Mouse (Mus musculus) embryonic facial prominence, embryonic 13.5 days (tissue): Measurements from ENCODE around the gene Serp1. TPM values are rescaled to one million over a fixed set of nuclear protein-coding genes. Genes with fewer than 3 reads are reported as not detected.

Experiments
- ATAC-seq: fragments of 200-750 bp; cut with Nextera tagmentation; 2 replicates; pipeline ENCODE4 v1.8.0; 2017; ENCODE audit warnings: low read depth; ENCODE audit not compliant: insufficient number of reproducible peaks, insufficient read depth, low FRiP score, low TSS enrichment
- H3K27ac ChIP-seq: fragments of 300-500 bp; sonication (generic); 2 replicates; pipeline ENCODE4 v1.5.1; 2015; ENCODE audit warnings: moderate library complexity, mild to moderate bottlenecking, inconsistent platforms
- H3K27me3 ChIP-seq: fragments of 300-500 bp; sonication (generic); 2 replicates; pipeline ENCODE4 v1.6.1; 2015; ENCODE audit warnings: mild to moderate bottlenecking, inconsistent platforms
- H3K36me3 ChIP-seq: fragments of 300-500 bp; sonication (generic); 2 replicates; pipeline ENCODE4 v1.6.1; 2015; ENCODE audit warnings: mild to moderate bottlenecking, inconsistent platforms
- H3K4me1 ChIP-seq: fragments of 300-500 bp; sonication (generic); 2 replicates; pipeline ENCODE4 v1.6.1; 2015; ENCODE audit warnings: inconsistent platforms
- H3K4me2 ChIP-seq: fragments of 300-500 bp; sonication (generic); 2 replicates; pipeline ENCODE4 v1.6.1; 2015; ENCODE audit warnings: moderate library complexity, mild to moderate bottlenecking, inconsistent platforms
- H3K4me3 ChIP-seq: fragments of 300-500 bp; sonication (generic); 2 replicates; pipeline ENCODE4 v1.5.1; 2015; ENCODE audit warnings: mild to moderate bottlenecking, inconsistent platforms
- H3K9ac ChIP-seq: fragments of 300-500 bp; sonication (generic); 2 replicates; pipeline ENCODE4 v1.6.1; 2015; ENCODE audit warnings: mild to moderate bottlenecking, inconsistent platforms
- H3K9me3 ChIP-seq: fragments of 300-500 bp; sonication (generic); 2 replicates; pipeline ENCODE4 v1.6.1; 2016; ENCODE audit warnings: inconsistent platforms
- WGBS: fragments of 180-500 bp; shearing (Covaris S2); methylation state at CpG from one replicate; pipeline ENCODE4 v1.1.7; 2015; ENCODE audit warnings: mixed read lengths; 5-methylcytosine and 5-hydroxymethylcytosine counted together
- polyA plus RNA-seq: library from polyadenylated mRNA; unstranded; fragments of >200 nt; fragmentation: Nextera tagmentation; extraction: Ambion mirVana; gene quantifications from 2 replicates; pipeline ENCODE4 v1.2.1, GENCODE M21; 2015

Gene Serp1
- polyA plus RNA-seq, 1 experiment from 2014 or later: 153 TPM

- peaks cover 10% of the 10 kb centered on the region; the same call in 1 of the 2 replicates for H3K4me1 ChIP-seq
- H3K9ac ChIP-seq: no peak overlapping the region
- 80% methylated on average over 2 of the region's 2 CpGs for WGBS
- H3K27me3 ChIP-seq: no peaks in the 10 kb centered on the region
- H3K4me3 ChIP-seq: no peak overlapping the region
- no peak overlapping the region for H3K4me2 ChIP-seq
- peaks cover 24% of the 10 kb centered on the region for H3K36me3 ChIP-seq
- no peak for ATAC-seq
- H3K9me3 ChIP-seq: no peaks in the 10 kb centered on the region
- H3K27ac ChIP-seq: no peak overlapping the region
Observed at GRCm38 (mm10) chr3:58521361-58521760, 4.3 kb downstream of the Serp1 start.

GRCm38 (mm10) chr3:58520286-58520685, 5.4 kb downstream of the Serp1 start:
- Histone ChIP-seq H3K4me1 (peaks cover 9% of the 10 kb centered on the region; the same call in 1 of the 2 replicates), H3K4me2 (no peak overlapping the region), H3K36me3 (peaks cover 24% of the 10 kb centered on the region), H3K9ac (no peak overlapping the region), H3K4me3 (no peak overlapping the region), H3K9me3 (no peaks in the 10 kb centered on the region), H3K27ac (no peak overlapping the region), H3K27me3 (no peaks in the 10 kb centered on the region)
- 71% methylated on average over 6 of the region's 6 CpGs for WGBS
- ATAC-seq: no peak

- Histone ChIP-seq H3K27ac (no peak overlapping the region), H3K4me2 (no peak overlapping the region), H3K27me3 (no peaks in the 10 kb centered on the region), H3K4me3 (no peak overlapping the region), H3K9ac (no peak overlapping the region), H3K4me1 (peaks cover 9% of the 10 kb centered on the region; the same call in 1 of the 2 replicates), H3K36me3 (peaks cover 24% of the 10 kb centered on the region), H3K9me3 (no peaks in the 10 kb centered on the region)
- ATAC-seq: no peak
- 72% methylated on average over 3 of the region's 3 CpGs for WGBS
Observed at GRCm38 (mm10) chr3:58519536-58519935, 6.2 kb downstream of the Serp1 start.

- H3K9me3 ChIP-seq: no peaks in the 10 kb centered on the region
- no peak overlapping the region for H3K4me2 ChIP-seq
- H3K4me1 ChIP-seq: peaks cover 6% of the 10 kb centered on the region; the same call in 1 of the 2 replicates
- H3K36me3 ChIP-seq: peaks cover 24% of the 10 kb centered on the region
- no peak overlapping the region for H3K4me3 ChIP-seq
- H3K9ac ChIP-seq: no peak overlapping the region
- no peaks in the 10 kb centered on the region for H3K27me3 ChIP-seq
- 88% methylated on average over 2 of the region's 2 CpGs for WGBS
- ATAC-seq: no peak
- H3K27ac ChIP-seq: no peak overlapping the region
Observed at GRCm38 (mm10) chr3:58518962-58519361, 6.7 kb downstream of the Serp1 start.

- Histone ChIP-seq H3K4me3 (no peak overlapping the region), H3K9ac (no peak overlapping the region), H3K4me2 (no peak overlapping the region), H3K27ac (no peak overlapping the region), H3K27me3 (no peaks in the 10 kb centered on the region), H3K9me3 (no peaks in the 10 kb centered on the region), H3K36me3 (peaks cover 14% of the 10 kb centered on the region), H3K4me1 (no peaks in the 10 kb centered on the region)
- 75% methylated on average over 5 of the region's 5 CpGs for WGBS
- no peak for ATAC-seq
Observed at GRCm38 (mm10) chr3:58517800-58518199, 7.9 kb downstream of the Serp1 start.

GRCm38 (mm10) chr3:58517258-58517657, 8.4 kb downstream of the Serp1 start:
- no peak overlapping the region for H3K4me2 ChIP-seq
- peaks cover 8% of the 10 kb centered on the region for H3K36me3 ChIP-seq
- no peaks in the 10 kb centered on the region for H3K9me3 ChIP-seq
- H3K4me3 ChIP-seq: no peak overlapping the region
- ATAC-seq: no peak
- H3K4me1 ChIP-seq: no peaks in the 10 kb centered on the region
- no peak overlapping the region for H3K9ac ChIP-seq
- H3K27me3 ChIP-seq: no peaks in the 10 kb centered on the region
- no peak overlapping the region for H3K27ac ChIP-seq
- 66% methylated on average over 5 of the region's 5 CpGs for WGBS

GRCm38 (mm10) chr3:58516602-58516976, 9.1 kb downstream of the Serp1 start:
- H3K9ac ChIP-seq: no peak overlapping the region
- no peak overlapping the region for H3K4me2 ChIP-seq
- no peaks in the 10 kb centered on the region for H3K27me3 ChIP-seq
- no peaks in the 10 kb centered on the region for H3K4me1 ChIP-seq
- 68% methylated on average over 7 of the region's 7 CpGs for WGBS
- H3K27ac ChIP-seq: no peak overlapping the region
- peaks cover 5% of the 10 kb centered on the region for H3K36me3 ChIP-seq
- H3K4me3 ChIP-seq: no peak overlapping the region
- ATAC-seq: no peak
- no peaks in the 10 kb centered on the region for H3K9me3 ChIP-seq

GRCm38 (mm10) chr3:58515947-58516601, 9.6 kb downstream of the Serp1 start:
- no peaks in the 10 kb centered on the region for H3K9me3 ChIP-seq
- H3K4me1 ChIP-seq: no peaks in the 10 kb centered on the region
- no peak overlapping the region for H3K9ac ChIP-seq
- WGBS: 62% methylated on average over 1 of the region's 1 CpGs
- no peak for ATAC-seq
- no peaks in the 10 kb centered on the region for H3K27me3 ChIP-seq
- H3K4me2 ChIP-seq: no peak overlapping the region
- no peak overlapping the region for H3K27ac ChIP-seq
- no peaks in the 10 kb centered on the region; the same call in 1 of the 2 replicates for H3K36me3 ChIP-seq
- no peak overlapping the region for H3K4me3 ChIP-seq

GRCm38 (mm10) chr3:58513483-58513882, 12.2 kb downstream of the Serp1 start:
- no peaks in the 10 kb centered on the region for H3K27me3 ChIP-seq
- WGBS: 84% methylated on average over 4 of the region's 4 CpGs
- H3K4me1 ChIP-seq: no peaks in the 10 kb centered on the region
- no peak for ATAC-seq
- no peak overlapping the region for H3K4me2 ChIP-seq
- no peak overlapping the region for H3K9ac ChIP-seq
- H3K9me3 ChIP-seq: no peaks in the 10 kb centered on the region
- no peak overlapping the region for H3K27ac ChIP-seq
- no peak overlapping the region for H3K4me3 ChIP-seq
- no peaks in the 10 kb centered on the region for H3K36me3 ChIP-seq

GRCm38 (mm10) chr3:58512740-58513139, 13.0 kb downstream of the Serp1 start:
- no peak for ATAC-seq
- 80% methylated on average over 3 of the region's 3 CpGs for WGBS
- no peaks in the 10 kb centered on the region for H3K4me1 ChIP-seq

GRCm38 (mm10) chr3:58511581-58511980, 14.1 kb downstream of the Serp1 start:
- Histone ChIP-seq H3K4me2 (no peak overlapping the region), H3K36me3 (no peaks in the 10 kb centered on the region), H3K27me3 (no peaks in the 10 kb centered on the region), H3K9me3 (no peaks in the 10 kb centered on the region), H3K4me3 (no peak overlapping the region), H3K4me1 (no peaks in the 10 kb centered on the region), H3K27ac (no peak overlapping the region), H3K9ac (no peak overlapping the region)
- ATAC-seq: no peak

More at GRCm38 (mm10) chr3:58512740-58513139, 13.0 kb downstream of the Serp1 start:
- Histone ChIP-seq H3K4me3 (no peak overlapping the region), H3K9me3 (no peaks in the 10 kb centered on the region), H3K27me3 (no peaks in the 10 kb centered on the region), H3K27ac (no peak overlapping the region), H3K4me2 (no peak overlapping the region), H3K9ac (no peak overlapping the region), H3K36me3 (no peaks in the 10 kb centered on the region)

GRCm38 (mm10) chr3:58508020-58508750, 17.5 kb downstream of the Serp1 start:
- Histone ChIP-seq H3K27me3 (no peaks in the 10 kb centered on the region), H3K9me3 (no peaks in the 10 kb centered on the region), H3K4me1 (no peaks in the 10 kb centered on the region), H3K9ac (no peak overlapping the region), H3K4me3 (no peak overlapping the region), H3K36me3 (no peaks in the 10 kb centered on the region), H3K27ac (no peak overlapping the region), H3K4me2 (no peak overlapping the region)
- ATAC-seq: no peak
- 87% methylated on average over 7 of the region's 7 CpGs for WGBS
